Mouse (Mus musculus) embryonic facial prominence, embryonic 11.5 days (tissue): Measurements from ENCODE around the gene Vars. TPM values are rescaled to one million over a fixed set of nuclear protein-coding genes. Genes with fewer than 3 reads are reported as not detected.

ENCODE experiments used
- ATAC-seq: fragments of 200-750 bp; cut with Nextera tagmentation; replicated peaks from 2 replicates; pipeline ENCODE4 v1.8.0; 2017; ENCODE audit warnings: low read depth; ENCODE audit not compliant: insufficient number of reproducible peaks, low FRiP score, low TSS enrichment
- DNase-seq: peaks from one replicate; pipeline ENCODE4 v3.0.0-alpha.2; 2015; ENCODE audit warnings: low spot score
- H3K27ac ChIP-seq: fragments of 300-500 bp; sonication (generic); replicated peaks from 2 replicates; pipeline ENCODE4 v1.5.1; 2014; ENCODE audit warnings: mild to moderate bottlenecking, low read depth, low read length, control low read depth
- H3K27me3 ChIP-seq: fragments of 300-500 bp; sonication (generic); 2 replicates; pipeline ENCODE4 v1.6.1; 2014; ENCODE audit warnings: mild to moderate bottlenecking, low read length, moderate library complexity, mixed read lengths; ENCODE audit not compliant: control insufficient read depth, insufficient read depth
- H3K36me3 ChIP-seq: fragments of 300-500 bp; sonication (generic); replicated peaks from 2 replicates; pipeline ENCODE4 v1.6.1; 2014; ENCODE audit warnings: low read depth, mild to moderate bottlenecking, low read length, moderate library complexity, mixed read lengths; ENCODE audit not compliant: control insufficient read depth, insufficient read depth
- H3K4me1 ChIP-seq: fragments of 300-500 bp; sonication (generic); 2 replicates; pipeline ENCODE4 v1.6.1; 2014; ENCODE audit warnings: low read length, mixed read lengths; ENCODE audit not compliant: control insufficient read depth, insufficient read depth
- H3K4me2 ChIP-seq: fragments of 300-500 bp; sonication (generic); 2 replicates; pipeline ENCODE4 v1.6.1; 2014; ENCODE audit warnings: low read depth, mild to moderate bottlenecking, control low read depth, low read length, moderate library complexity
- H3K4me3 ChIP-seq: fragments of 300-500 bp; sonication (generic); 2 replicates; pipeline ENCODE4 v1.5.1; 2014; ENCODE audit warnings: low read depth, low read length, control low read depth
- H3K9ac ChIP-seq: fragments of 300-500 bp; sonication (generic); replicated peaks from 2 replicates; pipeline ENCODE4 v1.6.1; 2014; ENCODE audit warnings: mild to moderate bottlenecking, control low read depth, low read length
- H3K9me3 ChIP-seq: fragments of 300-500 bp; sonication (generic); replicated peaks from 2 replicates; pipeline ENCODE4 v1.6.1; 2016; ENCODE audit warnings: mild to moderate bottlenecking, low read length, inconsistent platforms, mixed read lengths; ENCODE audit not compliant: control insufficient read depth
- WGBS: fragments of 180-500 bp; shearing (Covaris S2); extraction: QIAGEN DNeasy Blood & Tissue Kit; methylation state at CpG from one replicate; pipeline ENCODE4 v1.1.7; 2014; 5-methylcytosine and 5-hydroxymethylcytosine counted together
- polyA plus RNA-seq: library from polyadenylated mRNA; unstranded; fragments of >200 nt; fragmentation: Nextera tagmentation; extraction: Ambion mirVana; gene quantifications from 2 replicates; pipeline ENCODE4 v1.2.1, GENCODE M21; 2014

Gene Vars
- polyA plus RNA-seq, 1 experiment from 2014 or later, result 73.9 TPM

- H3K4me1 ChIP-seq, result peaks cover 3% of the 10 kb centered on the region; the same call in 1 of the 2 replicates
- no peak for ATAC-seq
- H3K27me3 ChIP-seq, result no peaks in the 10 kb centered on the region
- 94% methylated on average over 7 of the region's 7 CpGs for WGBS
- H3K4me2 ChIP-seq, result no peak overlapping the region
- peaks cover 31% of the 10 kb centered on the region for H3K36me3 ChIP-seq
- H3K9ac ChIP-seq, result no peak overlapping the region
- no peak overlapping the region for H3K27ac ChIP-seq
- no peak for DNase-seq
- H3K9me3 ChIP-seq, result no peaks in the 10 kb centered on the region
- H3K4me3 ChIP-seq, result no peak overlapping the region
Measured at GRCm38 (mm10) chr17:35007387-35007991, 6.7 kb downstream of the Vars start.

- ATAC-seq, result no peak
- H3K9ac ChIP-seq, result no peak overlapping the region
- no peak overlapping the region for H3K4me2 ChIP-seq
- peaks cover 49% of the 10 kb centered on the region for H3K36me3 ChIP-seq
- no peaks in the 10 kb centered on the region for H3K27me3 ChIP-seq
- H3K27ac ChIP-seq, result no peak overlapping the region
- WGBS, result 89% methylated on average over 7 of the region's 7 CpGs
- no peak overlapping the region for H3K4me3 ChIP-seq
- H3K4me1 ChIP-seq, result no peaks in the 10 kb centered on the region
- no peaks in the 10 kb centered on the region for H3K9me3 ChIP-seq
- DNase-seq, result no peak
Measured at GRCm38 (mm10) chr17:35009586-35009985, 8.8 kb downstream of the Vars start.

GRCm38 (mm10) chr17:35011440-35011839 lies 10.7 kb downstream of the Vars start:
- Histone ChIP-seq H3K4me3 (no peak overlapping the region), H3K36me3 (peaks cover 48% of the 10 kb centered on the region), H3K9me3 (no peaks in the 10 kb centered on the region), H3K4me1 (no peaks in the 10 kb centered on the region), H3K9ac (no peak overlapping the region), H3K4me2 (no peak overlapping the region), H3K27ac (no peak overlapping the region), H3K27me3 (no peaks in the 10 kb centered on the region)
- no peak for ATAC-seq
- DNase-seq, result no peak
- 94% methylated on average over 8 of the region's 8 CpGs for WGBS

- Histone ChIP-seq H3K27me3 (no peaks in the 10 kb centered on the region), H3K9ac (no peak overlapping the region), H3K4me3 (no peak overlapping the region), H3K27ac (no peak overlapping the region), H3K4me2 (no peak overlapping the region), H3K36me3 (peaks cover 48% of the 10 kb centered on the region), H3K4me1 (no peaks in the 10 kb centered on the region), H3K9me3 (no peaks in the 10 kb centered on the region)
- no peak for DNase-seq
- 89% methylated on average over 13 of the region's 13 CpGs for whole genome bisulfite sequencing
- no peak for ATAC-seq
Measured at GRCm38 (mm10) chr17:35012430-35012829, 11.6 kb downstream of the Vars start.

GRCm38 (mm10) chr17:35013221-35013620 lies 12.4 kb downstream of the Vars start:
- Histone ChIP-seq H3K27ac (no peak overlapping the region), H3K9me3 (no peaks in the 10 kb centered on the region), H3K4me2 (no peak overlapping the region), H3K27me3 (no peaks in the 10 kb centered on the region), H3K4me3 (no peak overlapping the region), H3K36me3 (peaks cover 48% of the 10 kb centered on the region), H3K4me1 (no peaks in the 10 kb centered on the region), H3K9ac (no peak overlapping the region)
- WGBS, result 87% methylated on average over 6 of the region's 6 CpGs
- DNase-seq, result no peak
- ATAC-seq, result no peak

GRCm38 (mm10) chr17:35015296-35015695 lies 14.5 kb downstream of the Vars start:
- H3K4me1 ChIP-seq, result no peaks in the 10 kb centered on the region
- DNase-seq (no peak), ATAC-seq (no peak)
- H3K4me2 ChIP-seq, result no peak overlapping the region
- no peaks in the 10 kb centered on the region for H3K9me3 ChIP-seq
- 90% methylated on average over 16 of the region's 16 CpGs for WGBS
- no peak overlapping the region for H3K27ac ChIP-seq
- H3K9ac ChIP-seq, result no peak overlapping the region
- no peak overlapping the region for H3K4me3 ChIP-seq
- H3K27me3 ChIP-seq, result no peaks in the 10 kb centered on the region
- peaks cover 46% of the 10 kb centered on the region for H3K36me3 ChIP-seq

- Histone ChIP-seq H3K27me3 (no peaks in the 10 kb centered on the region), H3K36me3 (peaks cover 35% of the 10 kb centered on the region), H3K9ac (no peak within 1 kb of the TSS), H3K27ac (no peak within 1 kb of the TSS), H3K4me1 (no peaks in the 10 kb centered on the region; the same call in 1 of the 2 replicates), H3K4me2 (no peak within 1 kb of the TSS), H3K4me3 (no peak within 1 kb of the TSS), H3K9me3 (no peaks in the 10 kb centered on the region)
- ATAC-seq (no peak), DNase-seq (no peak)
- WGBS, result 89% methylated on average over 12 of the region's 12 CpGs
Measured at GRCm38 (mm10) chr17:35016376-35016775, 15.6 kb downstream of the Vars start, which contains the start of gene Vwa7. Vwa7 (plus strand) TSS chr17:35016579.

- H3K9ac ChIP-seq, result no peak overlapping the region
- H3K4me3 ChIP-seq, result no peak overlapping the region
- no peaks in the 10 kb centered on the region for H3K27me3 ChIP-seq
- no peaks in the 10 kb centered on the region; the same call in none of the 2 replicates for H3K4me1 ChIP-seq
- DNase-seq, result no peak
- no peak for ATAC-seq
- 79% methylated on average over 10 of the region's 10 CpGs for WGBS
- peaks cover 28% of the 10 kb centered on the region for H3K36me3 ChIP-seq
- H3K9me3 ChIP-seq, result no peaks in the 10 kb centered on the region
- no peak overlapping the region for H3K4me2 ChIP-seq
- H3K27ac ChIP-seq, result no peak overlapping the region
Measured at GRCm38 (mm10) chr17:35016791-35017705, 16.3 kb downstream of the Vars start.
